Mouse (Mus musculus): Measurements from ENCODE around the gene Atf4.

Gene Atf4

GRCm38 (mm10) chr15:80280646-80281045, 25.7 kb downstream of the Atf4 start:
- peak; percentile 61 for DNase-seq (ENCODE audit: low read depth, low spot score)

DNA sequence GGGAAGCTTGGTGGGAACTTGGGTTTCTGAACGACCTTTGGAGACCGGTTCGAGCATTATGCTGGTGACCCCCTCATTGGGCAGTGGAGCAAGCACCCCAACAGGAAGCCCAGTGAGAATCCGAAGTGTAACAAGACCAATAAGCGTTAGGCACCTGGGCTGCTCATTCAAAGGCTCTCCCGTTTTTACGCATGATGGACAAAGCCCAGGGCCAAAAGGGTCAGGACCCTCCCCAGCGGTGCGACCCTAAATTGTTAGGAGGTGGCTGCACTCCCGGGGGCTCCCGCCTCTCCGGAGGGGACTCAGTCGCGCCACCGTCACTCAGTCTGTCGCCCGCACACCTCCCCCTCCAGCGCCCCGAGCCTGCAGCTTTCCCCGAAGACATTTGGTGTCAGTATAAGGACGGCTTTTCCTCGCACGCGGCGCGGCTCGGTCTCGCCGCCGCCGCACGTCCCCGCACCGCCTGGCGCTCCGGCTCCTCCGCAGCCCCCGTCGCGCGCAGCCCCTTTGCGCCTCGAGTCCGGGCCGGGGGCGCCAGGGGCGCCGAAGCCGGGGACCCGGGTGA, 31.9 kb downstream of the Atf4 start, which contains the start of gene Cacna1i:
TSS of gene Cacna1i (plus strand) at position 388 of the 565 bp plus-strand sequence.
- no peak for DNase-seq (ENCODE audit: low read depth, low spot score)

GRCm38 (mm10) chr15:80288036-80288435, 33.1 kb downstream of the Atf4 start:
- no peak for DNase-seq (ENCODE audit: low read depth, low spot score)

DNA sequence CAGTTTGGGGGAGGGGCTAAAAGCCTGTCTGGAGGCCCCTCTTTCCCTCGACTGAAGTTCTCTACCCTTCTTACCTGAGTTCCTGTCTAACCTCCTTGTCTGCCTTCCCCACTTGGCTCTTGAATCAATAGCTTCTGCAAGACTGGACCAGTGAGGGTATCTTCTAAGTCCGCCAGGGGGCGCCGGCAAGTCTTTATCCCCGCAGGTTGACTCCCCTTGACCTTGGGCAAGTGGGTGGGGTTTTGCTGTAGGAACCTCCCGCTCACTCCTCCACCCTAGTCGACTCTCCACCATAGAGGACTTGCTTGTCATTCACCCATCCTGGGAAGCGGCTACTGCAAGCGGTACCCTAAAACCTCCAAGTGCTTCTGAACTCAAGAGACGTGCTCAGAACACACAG, 34.5 kb downstream of the Atf4 start:
- DNase-seq (ENCODE audit: low read depth, low spot score), result peak; percentile 74

GRCm38 (mm10) chr15:80297146-80297545, 42.2 kb downstream of the Atf4 start:
- DNase-seq (ENCODE audit: low read depth, low spot score), result no peak

DNA sequence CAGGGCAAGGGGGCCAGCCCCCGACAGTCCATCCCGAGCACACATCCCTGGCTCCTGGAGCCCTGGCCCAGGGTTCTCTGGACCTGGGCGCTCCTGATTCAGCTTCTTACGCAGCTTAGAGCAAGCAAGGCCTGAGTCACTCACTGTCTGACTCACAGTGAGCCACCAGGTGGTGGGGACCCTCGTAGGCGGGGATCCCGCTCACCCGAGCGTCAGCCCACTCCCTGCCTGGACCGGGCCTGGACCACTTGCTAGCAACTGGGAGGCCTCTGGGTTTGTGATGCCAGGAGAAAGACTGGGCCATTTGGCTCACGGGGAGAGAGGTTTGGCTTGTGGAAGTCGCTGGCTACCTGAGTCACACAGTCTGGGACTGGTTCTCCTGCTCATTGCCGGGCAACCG, 48.8 kb downstream of the Atf4 start:
- no peak for DNase-seq (ENCODE audit: low read depth, low spot score)

GRCm38 (mm10) chr15:80304188-80304587, 49.2 kb downstream of the Atf4 start:
- DNase-seq (ENCODE audit: low read depth, low spot score), result no peak

DNA sequence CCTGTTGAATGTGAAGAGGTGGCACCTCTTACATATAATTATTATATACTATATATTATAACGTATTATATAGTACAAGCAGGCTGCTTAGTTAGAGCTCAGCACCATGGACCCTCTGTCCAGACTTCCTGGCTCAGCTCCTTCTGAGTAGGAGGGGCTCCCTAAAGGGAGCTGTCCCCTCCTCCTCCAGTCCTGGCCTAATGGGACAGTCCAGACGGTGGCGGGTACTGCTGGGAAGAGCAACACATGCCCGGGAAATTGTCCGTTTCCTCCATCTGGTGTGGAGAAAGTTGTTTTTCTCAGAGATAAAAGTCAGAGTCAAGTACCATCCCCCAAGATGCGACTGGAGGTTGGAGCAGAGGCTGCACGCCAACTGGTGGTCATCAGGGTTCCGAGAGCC, 51.2 kb downstream of the Atf4 start:
- no peak for DNase-seq (ENCODE audit: low read depth, low spot score)
